Mouse (Mus musculus): ENCODE data around the gene Trpv1. TPM values are rescaled to one million over a fixed set of nuclear protein-coding genes. Genes with fewer than 3 reads are reported as not detected.

Gene Trpv1
- total RNA-seq (2022): under 1 TPM in 1 of 4 experiments, not detected in 3; 0.09 TPM

DNA sequence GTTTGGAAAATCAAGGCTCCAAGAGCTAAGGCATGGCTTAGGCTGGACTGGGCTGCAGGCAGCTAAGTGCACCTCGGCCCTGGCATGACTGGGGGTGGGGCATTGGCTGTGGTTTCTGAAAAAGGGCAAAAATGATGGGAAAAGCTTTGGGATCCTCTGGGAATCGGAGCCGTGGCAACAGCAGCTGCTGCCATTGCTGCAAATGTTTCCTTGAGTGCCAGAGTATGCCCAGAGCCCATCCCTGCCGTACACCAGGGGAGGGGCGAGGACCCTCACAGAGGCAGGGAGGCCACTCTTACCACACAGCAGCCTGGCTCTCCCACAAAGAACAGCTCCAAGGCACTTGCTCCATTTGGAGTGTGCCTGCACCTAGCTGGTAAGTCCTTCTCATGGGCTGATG, at the start of gene Trpv1:
Gene Trpv1 (plus strand): TSS at position 301 of the 400 bp plus-strand sequence.
- no peak for DNase-seq (ENCODE audit: low spot score)

GRCm38 (mm10) chr11:73185872-73186615, 48.0 kb upstream of the Trpv1 start:
- DNase-seq (ENCODE audit: low spot score): no peak

DNA sequence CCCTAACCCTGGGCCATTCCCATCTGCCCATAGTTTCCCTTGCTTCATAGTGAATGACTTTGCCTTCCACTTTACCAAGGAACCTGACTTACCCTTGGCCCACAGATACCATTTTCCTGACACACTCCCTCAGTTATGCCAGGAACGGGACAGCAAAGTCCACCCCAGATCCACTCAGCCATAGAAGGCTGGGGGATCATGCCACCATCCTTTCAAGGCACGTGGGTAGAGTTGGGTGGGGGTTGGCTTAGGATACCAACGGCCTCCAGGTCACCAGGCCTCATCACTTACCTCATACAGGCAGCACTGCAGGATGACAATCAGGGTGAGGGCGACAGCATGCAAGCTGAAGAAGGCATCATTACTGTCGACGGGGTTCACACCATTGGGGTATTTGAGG, 46.9 kb upstream of the Trpv1 start:
- no peak for DNase-seq (ENCODE audit: low spot score)

- no peak for DNase-seq (ENCODE audit: low spot score)
Observed at GRCm38 (mm10) chr11:73193047-73193446, 41.0 kb upstream of the Trpv1 start.

DNA sequence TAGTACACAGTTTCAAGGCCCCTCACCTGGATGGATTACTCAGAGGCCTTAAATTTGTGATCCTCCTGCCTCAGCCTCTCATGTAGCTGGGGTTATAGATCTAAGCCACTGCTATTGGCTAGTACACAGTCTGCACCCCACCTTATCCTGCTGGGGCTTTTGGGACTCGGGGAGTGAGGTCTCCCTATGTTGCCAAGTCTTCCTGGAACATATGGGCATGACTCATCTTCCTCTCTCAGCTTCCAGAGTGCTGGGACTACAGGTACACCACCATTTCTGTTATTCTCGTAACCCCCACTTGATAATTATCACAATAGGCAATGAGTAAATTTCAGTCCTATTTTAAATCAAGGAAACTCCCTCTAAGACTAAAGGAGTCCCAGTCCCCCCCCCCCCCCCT, 39.6 kb upstream of the Trpv1 start:
- no peak for DNase-seq (ENCODE audit: low spot score)

- DNase-seq (ENCODE audit: low spot score): no peak
Observed at GRCm38 (mm10) chr11:73198190-73198589, 35.9 kb upstream of the Trpv1 start.

- DNase-seq (ENCODE audit: low spot score): peak; percentile 91
Observed at GRCm38 (mm10) chr11:73198603-73199229, 35.4 kb upstream of the Trpv1 start, which contains the start of gene Ctns. Ctns (minus strand) TSS chr11:73199042.

GRCm38 (mm10) chr11:73199230-73199712, 34.8 kb upstream of the Trpv1 start, which contains the start of gene Shpk:
Shpk (plus strand) TSS chr11:73199460.
- peak; percentile 96 for DNase-seq (ENCODE audit: low spot score)

DNA sequence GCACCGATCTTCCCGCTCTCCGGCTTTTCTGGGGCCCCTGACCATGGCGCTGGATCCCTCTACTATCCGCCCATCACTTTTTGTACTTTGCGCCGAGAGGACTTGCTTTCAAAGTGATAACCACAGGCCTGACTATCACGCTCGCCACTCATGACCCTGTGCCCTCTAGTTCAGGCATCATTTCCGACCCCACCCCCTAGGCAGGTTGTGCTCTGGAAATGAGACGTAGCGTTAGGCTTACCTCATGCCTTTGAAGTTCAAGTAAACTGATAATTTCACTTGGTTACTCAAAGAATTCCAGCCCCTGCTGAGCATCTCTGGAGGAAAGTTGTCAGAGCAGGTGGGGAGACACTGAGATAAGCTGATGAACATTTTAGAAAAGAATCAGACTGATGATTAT, 34.2 kb upstream of the Trpv1 start:
- DNase-seq (ENCODE audit: low spot score): no peak

- DNase-seq (ENCODE audit: low spot score): no peak
Observed at GRCm38 (mm10) chr11:73201021-73201420, 33.1 kb upstream of the Trpv1 start.

GRCm38 (mm10) chr11:73201597-73201996, 32.5 kb upstream of the Trpv1 start:
- DNase-seq (ENCODE audit: low spot score): no peak

GRCm38 (mm10) chr11:73203895-73204294, 30.2 kb upstream of the Trpv1 start:
- peak; percentile 35 for DNase-seq (ENCODE audit: low spot score)

- DNase-seq (ENCODE audit: low spot score): no peak
Observed at GRCm38 (mm10) chr11:73205194-73205593, 28.9 kb upstream of the Trpv1 start.

GRCm38 (mm10) chr11:73207621-73208020, 26.5 kb upstream of the Trpv1 start:
- no peak for DNase-seq (ENCODE audit: low spot score)

- DNase-seq (ENCODE audit: low spot score): no peak
Observed at GRCm38 (mm10) chr11:73213956-73214355, 20.1 kb upstream of the Trpv1 start.

DNA sequence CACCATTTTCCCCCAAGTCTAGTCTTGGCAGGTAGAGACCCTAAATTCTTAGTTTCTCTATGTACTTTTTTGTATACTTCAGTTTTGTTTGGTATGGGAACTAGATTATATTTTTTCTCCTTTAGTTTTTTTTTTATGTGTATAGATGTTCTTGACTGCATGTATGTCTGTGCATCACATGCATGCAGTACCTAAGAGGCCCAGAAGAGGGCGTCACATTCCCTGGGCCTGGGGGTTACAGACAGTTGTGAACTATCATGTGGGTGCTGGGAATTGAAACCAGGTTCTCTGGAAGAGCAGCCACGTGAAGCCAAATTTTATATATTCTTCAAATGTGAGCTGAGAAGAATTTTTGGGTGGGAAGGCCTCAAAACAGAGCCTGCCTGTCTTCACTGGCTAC, 14.4 kb upstream of the Trpv1 start:
- DNase-seq (ENCODE audit: low spot score): no peak

GRCm38 (mm10) chr11:73220651-73221050, 13.4 kb upstream of the Trpv1 start:
- DNase-seq (ENCODE audit: low spot score): no peak

DNA sequence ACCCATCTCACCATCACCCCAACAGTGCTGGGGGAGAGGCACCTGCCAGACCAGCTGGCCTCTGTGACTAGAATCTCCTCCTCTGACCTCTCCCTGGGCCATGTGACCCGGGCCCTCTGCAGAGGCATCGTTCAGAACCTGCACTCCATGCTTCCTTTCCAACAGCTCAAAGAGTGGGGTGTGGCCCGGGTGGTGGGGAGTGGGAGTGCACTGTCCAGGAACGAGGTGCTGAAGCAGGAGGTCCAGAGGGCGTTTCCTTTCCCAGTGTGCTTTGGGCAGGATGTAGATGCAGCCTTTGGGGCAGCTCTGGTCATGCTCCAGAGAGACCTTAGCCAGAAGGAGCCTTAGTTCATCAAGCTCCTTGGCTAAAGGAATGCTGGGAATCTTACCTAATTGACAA, 11.2 kb upstream of the Trpv1 start:
- DNase-seq (ENCODE audit: low spot score): no peak

DNA sequence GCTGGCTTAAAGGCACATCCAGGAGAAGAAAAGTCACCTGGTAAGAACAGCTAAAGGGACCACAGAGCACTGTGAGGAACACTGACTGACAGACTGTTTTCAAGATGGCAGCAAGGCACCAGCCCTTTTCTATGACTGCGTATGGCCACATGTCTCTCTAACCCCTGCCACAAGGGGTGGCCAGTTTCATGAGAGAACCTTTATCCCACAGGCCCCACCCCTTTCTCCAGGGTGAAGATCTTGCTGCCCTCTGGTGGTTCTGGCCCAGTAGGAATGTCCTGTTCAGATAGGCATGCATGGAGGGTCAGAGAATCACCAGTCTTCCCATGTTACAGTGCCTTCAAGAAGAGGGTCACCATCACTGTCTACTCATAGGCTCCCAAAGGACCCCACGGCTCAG, 10.1 kb upstream of the Trpv1 start:
- DNase-seq (ENCODE audit: low spot score): peak; percentile 28

DNA sequence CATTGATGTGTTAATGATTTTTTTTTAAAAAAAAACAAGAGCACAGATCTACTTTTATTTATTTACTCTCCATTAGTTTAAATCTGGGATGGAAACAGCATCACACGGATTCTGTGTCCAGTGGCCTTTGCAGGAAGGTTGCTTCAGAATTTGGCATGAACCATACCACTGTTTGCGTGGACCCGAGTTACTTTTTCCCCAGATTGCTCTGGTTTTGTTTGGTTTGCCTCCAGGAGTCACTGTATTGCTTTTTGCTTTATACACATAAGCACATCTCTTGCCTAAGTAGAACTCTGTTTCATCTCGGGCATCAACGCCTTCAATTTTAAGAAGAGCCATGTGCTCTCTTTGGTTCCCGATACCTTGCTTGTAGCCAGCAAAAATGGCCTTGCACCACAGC, 8.2 kb upstream of the Trpv1 start:
- no peak for DNase-seq (ENCODE audit: low spot score)

DNA sequence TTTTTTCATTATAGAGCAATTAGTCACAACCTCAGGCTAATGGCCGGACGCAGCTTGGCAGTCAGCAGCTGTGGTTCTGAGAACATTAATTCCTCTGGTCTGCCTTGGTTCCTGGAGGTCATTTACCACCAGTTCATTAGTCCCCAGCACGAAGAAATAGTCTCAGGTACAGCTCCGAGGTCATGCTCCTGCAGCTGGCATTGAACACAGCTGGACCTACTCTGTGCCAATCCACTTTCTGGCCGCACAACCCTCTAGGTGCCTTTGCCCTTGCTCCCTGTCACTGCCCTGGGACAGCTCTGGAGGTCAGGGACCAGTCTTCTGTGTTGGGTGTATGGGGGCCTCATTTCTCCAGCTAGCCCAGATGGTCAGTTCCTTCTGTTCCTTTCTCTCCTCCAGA, 5.2 kb upstream of the Trpv1 start:
- no peak for DNase-seq (ENCODE audit: low spot score)

- DNase-seq (ENCODE audit: low spot score): no peak
Observed at GRCm38 (mm10) chr11:73230081-73230480, 4.0 kb upstream of the Trpv1 start.

GRCm38 (mm10) chr11:73232513-73232912, 1.6 kb upstream of the Trpv1 start:
- DNase-seq (ENCODE audit: low spot score): no peak

Measured in heart, adult 8-10 months (tissue).